In genomic region chr8:125349290-125350025, GRCm38 (mm10) we compare ENCODE assay signal across 8 mouse cellular contexts.
DNase-seq lines count a peak whose midpoint lies in the region; ATAC-seq lines count a peak whose summit lies in the region.
"Had no signal": no experiment of that assay in that cellular context is flagged by ENCODE, and none has a peak within 500 bp of the region (broad histone marks: within the 10 kb centered on the region; RNA-seq: fewer than 3 reads in every experiment).

No protein-coding gene starts in this region.

- H3K36me3 ChIP-seq in forebrain, embryonic 10.5 days (replicated peaks): no peaks in the 10 kb centered on the region
- no peaks in the 10 kb centered on the region for H3K36me3 ChIP-seq in heart, embryonic 15.5 days
- no peaks in the 10 kb centered on the region for H3K36me3 ChIP-seq in kidney, embryonic 16.5 days (ENCODE audit: insufficient read depth, low read length)

- DNase-seq in adrenal gland, postnatal 25 days: peak; percentile 87
- no peak for DNase-seq in forebrain, embryonic 10.5 days (ENCODE audit: extremely low spot score, low spot score)
- DNase-seq in lung, postnatal 25 days (ENCODE audit: low spot score): peak; percentile 73
- peak; percentile 75 for DNase-seq in skeletal muscle tissue, adult 2 months (ENCODE audit: low read depth, low spot score)
- DNase-seq in thymus, postnatal 14 days: no peak

- H3K4me3 ChIP-seq in forebrain, embryonic 10.5 days: no peak overlapping the region
- H3K4me3 ChIP-seq in heart, embryonic 15.5 days: no peak overlapping the region
- H3K4me3 ChIP-seq in kidney, embryonic 16.5 days (ENCODE audit: low read length): no peak overlapping the region

- 46% methylated on average over 7 of the region's 7 CpGs for WGBS in forebrain, embryonic 10.5 days
- 4% methylated on average over 7 of the region's 7 CpGs for WGBS in heart, embryonic 15.5 days
- 5% methylated on average over 7 of the region's 7 CpGs for WGBS in kidney, embryonic 16.5 days

- H3K27me3 ChIP-seq in forebrain, embryonic 10.5 days (ENCODE audit: poor library complexity, severe bottlenecking): peaks cover 18% of the 10 kb centered on the region; the same call in 1 of the 2 replicates
- no peaks in the 10 kb centered on the region for H3K27me3 ChIP-seq in heart, embryonic 15.5 days
- no peaks in the 10 kb centered on the region; the same call in 1 of the 2 replicates for H3K27me3 ChIP-seq in kidney, embryonic 16.5 days (ENCODE audit: insufficient read depth, low read length)

- H3K9me3 ChIP-seq in forebrain, embryonic 10.5 days: no peaks in the 10 kb centered on the region
- H3K9me3 ChIP-seq in heart, embryonic 15.5 days (replicated peaks): no peaks in the 10 kb centered on the region
- H3K9me3 ChIP-seq in kidney, embryonic 16.5 days (ENCODE audit: low read length): no peaks in the 10 kb centered on the region

- ATAC-seq in heart, embryonic 15.5 days (replicated peaks; ENCODE audit: insufficient number of reproducible peaks, insufficient read depth, low FRiP score, low read depth): peak; percentile 91
- ATAC-seq in kidney, embryonic 16.5 days (ENCODE audit: low FRiP score, low TSS enrichment): peak; percentile 93

- peak overlapping the region; percentile 13; the same call in 1 of the 2 replicates for H3K27ac ChIP-seq in forebrain, embryonic 10.5 days
- H3K27ac ChIP-seq in heart, embryonic 15.5 days: peak overlapping the region; percentile 83
- H3K27ac ChIP-seq in kidney, embryonic 16.5 days (ENCODE audit: low read length): no peak overlapping the region
- H3K27ac ChIP-seq: macrophage had no signal

- H3K4me2 ChIP-seq in heart, embryonic 15.5 days: peak overlapping the region; percentile 31
- no peak overlapping the region for H3K4me2 ChIP-seq in kidney, embryonic 16.5 days (replicated peaks; ENCODE audit: low read depth, low read length)

- H3K9ac ChIP-seq in heart, embryonic 15.5 days: no peak overlapping the region
- H3K9ac ChIP-seq in kidney, embryonic 16.5 days (replicated peaks; ENCODE audit: low read length): no peak overlapping the region

- peaks cover 54% of the 10 kb centered on the region for H3K4me1 ChIP-seq in forebrain, embryonic 10.5 days
- H3K4me1 ChIP-seq in heart, embryonic 15.5 days (replicated peaks): peaks cover 81% of the 10 kb centered on the region
- H3K4me1 ChIP-seq in kidney, embryonic 16.5 days (ENCODE audit: insufficient read depth, low read length): peaks cover 24% of the 10 kb centered on the region

Comparison
In these comparisons a context has a peak if more than half of its experiments do, and no peak if none do; other contexts are left out.
1. DNase-seq: peak in adrenal gland, postnatal 25 days (single experiment), lung, postnatal 25 days (single experiment) and skeletal muscle tissue, adult 2 months (single experiment); none in forebrain, embryonic 10.5 days (single experiment) and thymus, postnatal 14 days (single experiment).